Mouse (Mus musculus): ENCODE measurements around the gene Grid2. TPM values are rescaled to one million over a fixed set of nuclear protein-coding genes. Genes with fewer than 3 reads are reported as not detected.
A peak's percentile ranks its signal among the peaks of the same experiment; 100 is the strongest.

Grid2 gene
- polyA plus RNA-seq, 1 experiment from 2014 or later = 1.4 TPM

DNA sequence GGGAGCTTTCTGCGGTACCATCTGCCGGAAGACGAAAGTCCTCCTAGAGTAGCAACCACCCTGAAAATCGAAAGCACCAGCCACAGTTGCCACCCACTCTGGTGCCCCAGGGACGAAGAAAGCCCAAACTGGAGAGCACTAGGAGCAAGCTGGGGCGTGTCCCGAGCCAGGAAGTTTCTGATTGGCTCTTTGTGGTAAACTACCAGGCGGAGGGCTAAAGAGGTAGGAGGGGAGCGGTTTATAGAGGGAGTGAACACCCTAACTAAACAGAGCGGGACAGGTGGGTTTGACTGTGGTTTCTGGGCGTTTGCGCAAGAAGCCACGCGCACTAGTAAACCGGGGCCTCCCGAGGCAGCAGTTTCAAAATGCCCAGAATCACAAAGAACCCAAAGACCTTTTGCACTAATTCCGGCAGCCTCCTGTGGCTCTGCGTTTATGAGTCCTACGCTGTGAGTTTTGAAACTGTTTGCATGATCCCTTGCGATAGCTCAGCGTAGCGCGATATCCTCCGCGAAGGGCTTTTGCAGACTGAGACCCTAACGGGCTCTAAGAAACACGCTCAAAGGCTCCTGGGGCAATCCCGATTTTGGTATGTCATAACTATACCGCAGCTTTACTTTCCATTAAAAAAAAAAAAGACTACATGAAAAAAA, 1472.2 kb downstream of the Grid2 start:
- Histone ChIP-seq H3K4me1 (ENCODE audit: insufficient read depth) (peaks cover 4% of the 10 kb centered on the region; the same call in 1 of the 2 replicates), H3K9ac (no peak overlapping the region), H3K4me3 (ENCODE audit: low read depth, low read length) (peak overlapping the region; percentile 39), H3K9me3 (ENCODE audit: low read depth, low read length) (no peaks in the 10 kb centered on the region), H3K27me3 (ENCODE audit: insufficient read depth, low read length) (peaks cover 61% of the 10 kb centered on the region), H3K36me3 (ENCODE audit: insufficient read depth) (no peaks in the 10 kb centered on the region), H3K27ac (ENCODE audit: low read depth) (no peak overlapping the region), H3K4me2 (peak overlapping the region; percentile 78)
- TF ChIP-seq CTCF (IDR thresholded peaks at IDR 0.05; ENCODE audit: low read depth) = no peak
- ATAC-seq (ENCODE audit: insufficient read depth) = peak; percentile 56; the same call in 1 of the 2 replicates
- DNase-seq = peak; percentile 38
- WGBS = under 1% methylated on average over 29 of the region's 29 CpGs

DNA sequence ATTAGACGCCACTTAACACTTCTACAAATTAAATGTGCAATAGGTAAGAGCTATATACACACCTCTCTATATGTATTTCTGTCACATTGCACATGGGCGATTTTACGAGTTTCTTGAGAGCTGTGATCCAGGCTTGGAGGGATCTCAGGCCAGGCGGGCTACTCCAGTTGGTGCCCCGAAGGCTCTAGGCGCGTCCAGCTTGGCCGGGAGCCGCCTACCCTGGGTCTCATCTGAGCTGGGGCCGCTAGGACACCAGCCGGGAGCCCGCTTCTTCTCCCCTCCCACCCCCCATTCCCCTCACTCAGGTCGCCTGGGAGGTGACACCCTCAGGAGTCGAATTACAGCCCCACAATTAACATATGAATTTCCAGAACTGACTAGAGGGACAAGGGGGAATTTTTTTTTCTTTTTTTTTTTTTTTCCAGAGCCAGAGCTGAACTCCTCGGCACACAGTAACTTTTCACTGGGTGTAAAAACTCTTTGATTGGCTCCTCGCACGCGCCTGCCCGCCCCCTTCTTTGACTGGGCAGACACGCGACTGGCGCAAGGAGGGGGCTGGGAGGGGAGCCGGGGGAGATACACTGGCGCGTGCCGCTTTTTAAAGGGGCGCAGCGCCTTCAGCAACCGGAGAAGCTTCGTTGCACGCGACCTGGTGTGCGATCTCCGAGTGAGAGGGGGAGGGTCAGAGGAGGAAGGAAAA, 1473.0 kb downstream of the Grid2 start, which contains the start of gene Atoh1:
Atoh1 (plus strand) TSS at position 627 of the 700 bp plus-strand sequence.
- H3K9me3 ChIP-seq (ENCODE audit: low read depth, low read length) = no peaks in the 10 kb centered on the region
- peak within 1 kb of the TSS; percentile 39 for H3K4me3 ChIP-seq (ENCODE audit: low read depth, low read length)
- H3K4me2 ChIP-seq = peak within 1 kb of the TSS; percentile 78
- H3K27ac ChIP-seq (ENCODE audit: low read depth) = no peak within 1 kb of the TSS
- no peaks in the 10 kb centered on the region for H3K36me3 ChIP-seq (ENCODE audit: insufficient read depth)
- DNase-seq = peak; percentile 67
- H3K9ac ChIP-seq = no peak within 1 kb of the TSS
- ATAC-seq (ENCODE audit: insufficient read depth) = peak; percentile 84
- H3K4me1 ChIP-seq (ENCODE audit: insufficient read depth) = peaks cover 4% of the 10 kb centered on the region; the same call in 1 of the 2 replicates
- no peak for TF ChIP-seq CTCF (IDR thresholded peaks at IDR 0.05; ENCODE audit: low read depth)
- under 1% methylated on average over 34 of the region's 34 CpGs for WGBS
- H3K27me3 ChIP-seq (ENCODE audit: insufficient read depth, low read length) = peaks cover 68% of the 10 kb centered on the region

GRCm38 (mm10) chr6:64729231-64730011, 1473.7 kb downstream of the Grid2 start:
- Histone ChIP-seq H3K9me3 (ENCODE audit: low read depth, low read length) (no peaks in the 10 kb centered on the region), H3K4me3 (ENCODE audit: low read depth, low read length) (peak overlapping the region; percentile 39), H3K4me2 (peak overlapping the region; percentile 78), H3K27ac (ENCODE audit: low read depth) (no peak overlapping the region), H3K4me1 (ENCODE audit: insufficient read depth) (peaks cover 4% of the 10 kb centered on the region; the same call in 1 of the 2 replicates), H3K27me3 (ENCODE audit: insufficient read depth, low read length) (peaks cover 76% of the 10 kb centered on the region), H3K36me3 (ENCODE audit: insufficient read depth) (no peaks in the 10 kb centered on the region), H3K9ac (no peak overlapping the region)
- ATAC-seq (ENCODE audit: insufficient read depth) (peak; percentile 70), DNase-seq (peak; percentile 55)
- WGBS = under 1% methylated on average over 53 of the region's 53 CpGs
- TF ChIP-seq CTCF (IDR thresholded peaks at IDR 0.05; ENCODE audit: low read depth) = no peak

DNA sequence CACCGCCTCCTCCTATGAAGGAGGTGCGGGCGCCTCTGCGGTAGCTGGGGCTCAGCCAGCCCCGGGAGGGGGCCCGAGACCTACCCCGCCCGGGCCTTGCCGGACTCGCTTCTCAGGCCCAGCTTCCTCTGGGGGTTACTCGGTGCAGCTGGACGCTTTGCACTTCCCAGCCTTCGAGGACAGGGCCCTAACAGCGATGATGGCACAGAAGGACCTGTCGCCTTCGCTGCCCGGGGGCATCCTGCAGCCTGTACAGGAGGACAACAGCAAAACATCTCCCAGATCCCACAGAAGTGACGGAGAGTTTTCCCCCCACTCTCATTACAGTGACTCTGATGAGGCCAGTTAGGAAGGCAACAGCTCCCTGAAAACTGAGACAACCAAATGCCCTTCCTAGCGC, 1474.4 kb downstream of the Grid2 start:
- DNase-seq = no peak
- peak overlapping the region; percentile 39 for H3K4me3 ChIP-seq (ENCODE audit: low read depth, low read length)
- no peak overlapping the region for H3K9ac ChIP-seq
- peak overlapping the region; percentile 78 for H3K4me2 ChIP-seq
- ATAC-seq (ENCODE audit: insufficient read depth) = no peak
- under 1% methylated on average over 19 of the region's 19 CpGs for WGBS
- TF ChIP-seq CTCF (IDR thresholded peaks at IDR 0.05; ENCODE audit: low read depth) = no peak
- H3K4me1 ChIP-seq (ENCODE audit: insufficient read depth) = peaks cover 4% of the 10 kb centered on the region; the same call in 1 of the 2 replicates
- no peaks in the 10 kb centered on the region for H3K36me3 ChIP-seq (ENCODE audit: insufficient read depth)
- H3K27ac ChIP-seq (ENCODE audit: low read depth) = no peak overlapping the region
- H3K27me3 ChIP-seq (ENCODE audit: insufficient read depth, low read length) = peaks cover 82% of the 10 kb centered on the region
- no peaks in the 10 kb centered on the region for H3K9me3 ChIP-seq (ENCODE audit: low read depth, low read length)

DNA sequence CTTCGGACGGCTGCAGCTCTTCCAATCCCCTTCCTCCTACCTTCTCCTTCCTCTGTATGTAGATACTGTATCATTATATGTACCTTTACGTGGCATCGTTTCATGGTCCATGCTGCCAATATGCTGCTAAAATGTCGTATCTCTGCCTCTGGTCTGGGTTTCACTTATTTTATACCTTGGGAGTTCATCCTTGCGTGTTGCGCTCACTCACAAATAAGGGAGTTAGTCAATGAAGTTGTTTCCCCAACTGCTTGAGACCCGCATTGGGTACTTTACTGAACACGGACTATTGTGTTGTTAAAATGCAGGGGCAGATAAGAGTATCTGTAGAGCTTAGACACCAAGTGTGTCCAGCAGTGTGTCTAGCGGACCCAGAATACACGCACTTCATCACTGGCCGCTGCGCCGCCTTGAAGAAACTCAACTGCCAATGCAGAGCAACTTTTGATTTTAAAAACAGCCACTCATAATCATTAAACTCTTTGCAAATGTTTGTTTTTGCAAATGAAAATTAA, 1474.9 kb downstream of the Grid2 start:
- peaks cover 4% of the 10 kb centered on the region; the same call in 1 of the 2 replicates for H3K4me1 ChIP-seq (ENCODE audit: insufficient read depth)
- H3K27ac ChIP-seq (ENCODE audit: low read depth) = no peak overlapping the region
- H3K4me2 ChIP-seq = no peak overlapping the region; the same call in 1 of the 2 replicates
- H3K27me3 ChIP-seq (ENCODE audit: insufficient read depth, low read length) = peaks cover 87% of the 10 kb centered on the region
- H3K9me3 ChIP-seq (ENCODE audit: low read depth, low read length) = no peaks in the 10 kb centered on the region
- ATAC-seq (ENCODE audit: insufficient read depth) (no peak), DNase-seq (no peak)
- 7% methylated on average over 14 of the region's 14 CpGs for WGBS
- H3K4me3 ChIP-seq (ENCODE audit: low read depth, low read length) = 0 out of 2 replicates have a peak overlapping the region, but pooled peaks have one; percentile 39
- no peak overlapping the region for H3K9ac ChIP-seq
- no peak for TF ChIP-seq CTCF (IDR thresholded peaks at IDR 0.05; ENCODE audit: low read depth)
- H3K36me3 ChIP-seq (ENCODE audit: insufficient read depth) = no peaks in the 10 kb centered on the region

DNA sequence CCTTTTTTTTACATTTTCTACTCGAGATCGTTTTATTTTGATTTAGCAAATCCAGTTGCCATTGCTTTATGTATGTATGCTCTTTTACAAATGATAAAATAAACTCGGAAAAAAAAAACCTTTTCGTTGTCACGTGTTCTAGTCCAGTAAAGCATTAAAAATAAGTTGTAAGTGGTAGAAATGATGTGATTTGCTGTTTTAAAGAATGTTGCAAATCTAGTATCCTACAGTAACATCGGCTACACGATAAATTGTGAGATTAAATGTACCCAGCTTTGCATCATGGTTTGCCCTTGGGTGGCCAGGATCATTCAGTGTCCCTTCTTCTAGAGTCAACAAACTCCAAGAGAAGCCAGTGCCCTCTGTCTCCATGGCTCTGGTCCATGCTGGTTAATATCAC, 1475.5 kb downstream of the Grid2 start:
- 9% methylated on average over 7 of the region's 7 CpGs for WGBS
- Histone ChIP-seq H3K9me3 (ENCODE audit: low read depth, low read length) (no peaks in the 10 kb centered on the region), H3K4me2 (no peak overlapping the region), H3K9ac (no peak overlapping the region), H3K4me3 (ENCODE audit: low read depth, low read length) (no peak overlapping the region), H3K4me1 (ENCODE audit: insufficient read depth) (peaks cover 4% of the 10 kb centered on the region; the same call in 1 of the 2 replicates), H3K36me3 (ENCODE audit: insufficient read depth) (no peaks in the 10 kb centered on the region), H3K27me3 (ENCODE audit: insufficient read depth, low read length) (peaks cover 91% of the 10 kb centered on the region), H3K27ac (ENCODE audit: low read depth) (no peak overlapping the region)
- ATAC-seq (ENCODE audit: insufficient read depth) (no peak), DNase-seq (no peak)
- TF ChIP-seq CTCF (IDR thresholded peaks at IDR 0.05; ENCODE audit: low read depth) = no peak
